Mouse (Mus musculus) natural killer cell, adult 2 months (primary cell): Measurements from ENCODE around the gene Hoxb3.

Source experiments
- DNase-seq, 2 experiments: peaks; one replicate each; pipeline ENCODE4 v3.0.0; 2022; ENCODE audit warnings: low spot score in 2 of 2

The Hoxb3 gene

GRCm38 (mm10) chr11:96338957-96339855 lies 16.1 kb downstream of the Hoxb3 start:
- DNase-seq: no peak

- no peak for DNase-seq
Measured at GRCm38 (mm10) chr11:96340698-96341365, 17.7 kb downstream of the Hoxb3 start.

- DNase-seq: no peak
Measured at GRCm38 (mm10) chr11:96341701-96342575, 18.8 kb downstream of the Hoxb3 start.

GRCm38 (mm10) chr11:96342576-96342930 lies 19.4 kb downstream of the Hoxb3 start:
- no peak for DNase-seq

GRCm38 (mm10) chr11:96343206-96343745 lies 20.1 kb downstream of the Hoxb3 start:
- DNase-seq: no peak

- DNase-seq: no peak
Measured at GRCm38 (mm10) chr11:96344061-96344877, 21.1 kb downstream of the Hoxb3 start.

GRCm38 (mm10) chr11:96344878-96345159 lies 21.7 kb downstream of the Hoxb3 start:
- DNase-seq: no peak

- DNase-seq: no peak
Measured at GRCm38 (mm10) chr11:96345220-96345892, 22.2 kb downstream of the Hoxb3 start.

- DNase-seq: no peak
Measured at GRCm38 (mm10) chr11:96345893-96346806, 23.0 kb downstream of the Hoxb3 start.

GRCm38 (mm10) chr11:96346916-96347520 lies 23.9 kb downstream of the Hoxb3 start:
- no peak for DNase-seq

- no peak for DNase-seq
Measured at GRCm38 (mm10) chr11:96347717-96348116, 24.6 kb downstream of the Hoxb3 start.

GRCm38 (mm10) chr11:96348141-96348928 lies 25.2 kb downstream of the Hoxb3 start:
- no peak for DNase-seq

GRCm38 (mm10) chr11:96348988-96349387 lies 25.9 kb downstream of the Hoxb3 start:
- DNase-seq: no peak

- DNase-seq: no peak
Measured at GRCm38 (mm10) chr11:96349491-96350340, 26.6 kb downstream of the Hoxb3 start.

- no peak for DNase-seq
Measured at GRCm38 (mm10) chr11:96350341-96350624, 27.2 kb downstream of the Hoxb3 start, which contains the start of gene Hoxb2. Hoxb2 (plus strand) TSS chr11:96350525.

- no peak for DNase-seq
Measured at GRCm38 (mm10) chr11:96350791-96351190, 27.7 kb downstream of the Hoxb3 start.

- DNase-seq: no peak
Measured at GRCm38 (mm10) chr11:96351312-96351711, 28.2 kb downstream of the Hoxb3 start.
